Mouse (Mus musculus): ENCODE measurements around the gene Ercc6l2. TPM values are rescaled to one million over a fixed set of nuclear protein-coding genes. Genes with fewer than 3 reads are reported as not detected.

Ercc6l2 gene
- polyA plus RNA-seq, 1 experiment from 2014 or later = 18.0 TPM

DNA sequence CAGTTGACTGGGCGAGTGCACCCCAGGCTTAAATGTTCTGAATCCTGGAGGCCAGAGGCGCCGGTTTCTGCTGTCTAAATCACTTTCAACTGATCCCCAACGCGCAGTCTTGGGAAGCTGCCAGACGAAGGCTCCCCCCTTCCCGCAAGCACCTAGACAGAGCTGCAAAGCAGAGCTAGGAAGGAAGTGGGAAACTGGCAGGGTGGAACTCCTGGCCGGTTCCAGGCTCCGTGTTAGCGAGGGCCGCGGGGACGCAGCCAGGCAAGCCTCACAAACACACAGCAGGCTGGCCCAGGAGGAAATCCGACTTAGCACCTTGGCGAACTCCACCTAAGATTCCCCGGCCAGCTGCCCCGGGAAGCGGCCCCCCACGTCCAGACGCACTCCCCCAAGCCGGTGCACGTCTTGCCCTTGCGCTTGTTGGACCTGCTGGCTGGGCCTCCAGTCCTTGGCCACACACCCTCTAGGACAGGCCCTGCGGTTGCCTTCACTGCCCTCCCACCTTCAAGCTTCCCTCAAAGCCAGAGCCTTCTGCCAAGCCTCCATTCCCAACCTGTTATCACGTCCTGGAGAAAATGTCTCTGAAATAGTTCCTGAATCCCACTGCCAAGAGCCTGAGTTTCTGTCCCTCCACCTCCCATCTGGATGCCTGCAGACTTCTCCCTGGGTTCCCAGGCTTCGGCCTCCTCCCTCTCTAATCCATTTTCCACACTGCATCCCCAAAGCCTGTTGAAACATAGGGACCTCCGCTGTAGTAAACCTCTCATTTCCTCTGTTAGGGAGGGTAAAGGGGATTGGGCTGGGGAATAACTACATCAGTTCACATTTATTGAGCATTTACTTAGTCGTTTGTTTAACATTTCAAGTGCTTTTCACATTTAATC, 86.9 kb downstream of the Ercc6l2 start:
- WGBS = 30% methylated on average over 28 of the region's 28 CpGs
- peak overlapping the region; percentile 61 for H3K4me2 ChIP-seq
- DNase-seq (ENCODE audit: low spot score) (no peak), ATAC-seq (replicated peaks; ENCODE audit: low FRiP score) (0 out of 2 replicates have a peak, but pooled peaks have one; percentile 7)
- H3K36me3 ChIP-seq (ENCODE audit: control insufficient read depth, insufficient read depth, low read length) = no peaks in the 10 kb centered on the region
- 0 out of 2 replicates have a peak overlapping the region, but pooled peaks have one; percentile 14 for H3K9ac ChIP-seq (ENCODE audit: low read depth, low read length)
- H3K9me3 ChIP-seq (ENCODE audit: control insufficient read depth, low read length) = no peaks in the 10 kb centered on the region
- no peak overlapping the region for H3K27ac ChIP-seq (ENCODE audit: low read depth, low read length)
- peaks cover 14% of the 10 kb centered on the region for H3K4me1 ChIP-seq (replicated peaks; ENCODE audit: control insufficient read depth, insufficient read depth, low read length)
- H3K27me3 ChIP-seq (replicated peaks; ENCODE audit: control insufficient read depth, insufficient read depth, low read length) = no peaks in the 10 kb centered on the region; the same call in 1 of the 2 replicates
- H3K4me3 ChIP-seq (ENCODE audit: low read depth, low read length) = peak overlapping the region; percentile 19

DNA sequence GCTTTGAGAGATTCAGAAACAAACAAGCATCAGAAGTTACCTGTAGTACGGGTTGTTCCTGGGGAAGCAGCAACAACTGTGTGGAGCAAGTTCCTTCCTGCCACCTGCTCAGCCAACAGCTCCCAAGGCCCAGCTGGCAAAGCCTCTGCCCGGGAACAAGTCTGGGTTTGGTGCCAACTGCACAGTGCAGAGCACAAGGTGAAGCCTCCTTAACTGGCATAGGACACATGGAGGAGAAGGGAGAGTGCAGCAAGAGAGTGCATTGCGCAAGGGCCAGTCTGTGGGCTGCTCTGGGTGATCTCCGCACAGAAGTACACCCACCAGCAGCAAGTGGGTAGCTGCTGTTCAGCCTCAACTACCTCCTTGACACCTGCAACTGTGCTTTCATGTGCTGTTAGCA, 91.5 kb downstream of the Ercc6l2 start:
- no peak overlapping the region for H3K4me3 ChIP-seq (ENCODE audit: low read depth, low read length)
- H3K9ac ChIP-seq (ENCODE audit: low read depth, low read length) = no peak overlapping the region
- ATAC-seq (replicated peaks; ENCODE audit: low FRiP score) (no peak), DNase-seq (ENCODE audit: low spot score) (no peak)
- H3K27ac ChIP-seq (ENCODE audit: low read depth, low read length) = no peak overlapping the region
- H3K36me3 ChIP-seq (ENCODE audit: control insufficient read depth, insufficient read depth, low read length) = no peaks in the 10 kb centered on the region
- no peaks in the 10 kb centered on the region for H3K9me3 ChIP-seq (ENCODE audit: control insufficient read depth, low read length)
- no peak overlapping the region for H3K4me2 ChIP-seq
- 82% methylated on average over 4 of the region's 4 CpGs for WGBS
- no peaks in the 10 kb centered on the region; the same call in 1 of the 2 replicates for H3K27me3 ChIP-seq (replicated peaks; ENCODE audit: control insufficient read depth, insufficient read depth, low read length)
- H3K4me1 ChIP-seq (replicated peaks; ENCODE audit: control insufficient read depth, insufficient read depth, low read length) = peaks cover 9% of the 10 kb centered on the region

DNA sequence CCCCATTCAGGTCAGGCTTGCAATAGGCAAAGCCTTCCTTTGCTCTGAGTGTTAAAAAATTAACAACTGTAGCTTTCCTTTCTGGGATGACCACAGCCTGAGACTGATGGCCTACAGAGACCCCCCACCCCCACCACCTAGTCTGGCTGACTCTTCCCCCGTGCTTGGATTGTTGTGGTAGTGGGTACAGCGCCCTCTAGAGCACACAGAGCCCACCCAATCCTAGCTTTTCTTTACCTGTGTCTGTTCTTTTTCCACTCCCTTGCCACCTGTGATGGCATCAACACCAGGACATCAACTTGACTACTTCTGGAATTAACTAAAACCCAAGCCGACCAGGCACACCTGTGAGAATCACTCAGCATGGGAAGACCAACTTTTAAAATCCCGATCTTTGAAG, 92.4 kb downstream of the Ercc6l2 start:
- H3K9ac ChIP-seq (ENCODE audit: low read depth, low read length) = no peak overlapping the region
- DNase-seq (ENCODE audit: low spot score) = no peak
- no peak for ATAC-seq (replicated peaks; ENCODE audit: low FRiP score)
- H3K4me3 ChIP-seq (ENCODE audit: low read depth, low read length) = no peak overlapping the region
- peaks cover 2% of the 10 kb centered on the region for H3K4me1 ChIP-seq (replicated peaks; ENCODE audit: control insufficient read depth, insufficient read depth, low read length)
- WGBS = 45% methylated on average over 4 of the region's 4 CpGs
- no peaks in the 10 kb centered on the region for H3K9me3 ChIP-seq (ENCODE audit: control insufficient read depth, low read length)
- no peak overlapping the region for H3K4me2 ChIP-seq
- no peak overlapping the region for H3K27ac ChIP-seq (ENCODE audit: low read depth, low read length)
- H3K27me3 ChIP-seq (replicated peaks; ENCODE audit: control insufficient read depth, insufficient read depth, low read length) = no peaks in the 10 kb centered on the region
- H3K36me3 ChIP-seq (ENCODE audit: control insufficient read depth, insufficient read depth, low read length) = no peaks in the 10 kb centered on the region

DNA sequence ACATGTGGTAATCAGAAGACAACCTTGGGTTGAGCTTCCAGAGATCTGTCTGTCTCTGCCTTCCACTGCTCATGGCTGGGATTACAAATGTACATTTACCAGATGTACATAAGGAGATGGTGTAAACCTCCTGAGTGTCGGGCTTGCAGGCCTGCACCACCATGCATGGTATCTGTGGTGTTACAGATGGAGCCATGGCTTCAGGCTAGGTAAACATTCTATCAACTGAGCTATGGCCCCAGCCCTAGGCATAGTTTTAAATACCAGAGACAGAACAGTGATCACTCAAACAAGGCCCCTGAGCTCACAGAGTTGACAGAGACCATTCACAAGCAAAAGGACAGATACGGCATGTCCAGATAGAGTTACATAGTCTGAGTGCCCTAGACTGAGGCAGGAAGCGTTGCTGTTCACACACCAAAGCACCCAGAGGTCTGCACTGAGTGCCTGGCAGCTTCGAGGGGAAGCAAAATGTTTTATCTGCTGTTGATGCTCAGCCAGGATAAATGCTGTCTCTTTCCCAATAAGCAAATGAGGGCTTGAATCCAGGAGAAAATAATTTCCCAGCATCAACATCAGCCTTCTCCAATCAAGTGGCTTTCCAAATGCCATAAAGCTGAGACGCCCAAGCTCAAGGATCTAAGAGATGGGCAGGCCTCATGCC, 95.2 kb downstream of the Ercc6l2 start:
- no peak overlapping the region for H3K27ac ChIP-seq (ENCODE audit: low read depth, low read length)
- ATAC-seq (replicated peaks; ENCODE audit: low FRiP score) = no peak
- no peaks in the 10 kb centered on the region for H3K36me3 ChIP-seq (ENCODE audit: control insufficient read depth, insufficient read depth, low read length)
- no peaks in the 10 kb centered on the region for H3K9me3 ChIP-seq (ENCODE audit: control insufficient read depth, low read length)
- H3K9ac ChIP-seq (ENCODE audit: low read depth, low read length) = no peak overlapping the region
- H3K4me1 ChIP-seq (replicated peaks; ENCODE audit: control insufficient read depth, insufficient read depth, low read length) = no peaks in the 10 kb centered on the region; the same call in none of the 2 replicates
- H3K4me3 ChIP-seq (ENCODE audit: low read depth, low read length) = no peak overlapping the region
- no peak overlapping the region for H3K4me2 ChIP-seq
- 50% methylated on average over 5 of the region's 5 CpGs for WGBS
- DNase-seq (ENCODE audit: low spot score) = no peak
- no peaks in the 10 kb centered on the region for H3K27me3 ChIP-seq (replicated peaks; ENCODE audit: control insufficient read depth, insufficient read depth, low read length)

GRCm38 (mm10) chr13:63911617-63912016, 96.6 kb downstream of the Ercc6l2 start:
- 50% methylated on average over 3 of the region's 3 CpGs for WGBS
- ATAC-seq (replicated peaks; ENCODE audit: low FRiP score) = no peak
- no peaks in the 10 kb centered on the region for H3K27me3 ChIP-seq (replicated peaks; ENCODE audit: control insufficient read depth, insufficient read depth, low read length)
- no peak for DNase-seq (ENCODE audit: low spot score)
- no peak overlapping the region for H3K4me3 ChIP-seq (ENCODE audit: low read depth, low read length)
- H3K4me1 ChIP-seq (replicated peaks; ENCODE audit: control insufficient read depth, insufficient read depth, low read length) = peaks cover 11% of the 10 kb centered on the region
- no peak overlapping the region for H3K27ac ChIP-seq (ENCODE audit: low read depth, low read length)
- H3K4me2 ChIP-seq = no peak overlapping the region
- no peaks in the 10 kb centered on the region for H3K9me3 ChIP-seq (ENCODE audit: control insufficient read depth, low read length)
- H3K9ac ChIP-seq (ENCODE audit: low read depth, low read length) = no peak overlapping the region
- H3K36me3 ChIP-seq (ENCODE audit: control insufficient read depth, insufficient read depth, low read length) = no peaks in the 10 kb centered on the region

DNA sequence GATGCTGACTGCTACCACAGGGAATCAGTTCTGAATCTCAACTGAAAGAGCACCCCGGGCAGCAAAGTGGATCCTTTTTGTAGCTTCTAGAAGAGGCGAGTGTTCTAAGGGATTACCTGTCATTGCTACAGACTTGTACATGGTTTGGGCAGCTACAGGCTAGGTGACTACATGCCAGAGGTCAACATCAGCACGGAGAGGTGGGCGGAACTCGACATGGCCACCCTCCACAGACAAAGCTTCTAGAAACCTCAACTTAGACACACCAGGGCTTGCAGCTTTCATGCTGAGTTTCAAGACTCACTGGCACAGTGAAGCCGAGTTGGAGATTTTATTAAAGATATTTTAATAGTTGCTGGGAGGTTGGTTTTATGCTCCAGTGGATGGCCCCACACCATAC, 98.1 kb downstream of the Ercc6l2 start:
- WGBS = 75% methylated on average over 6 of the region's 6 CpGs
- H3K36me3 ChIP-seq (ENCODE audit: control insufficient read depth, insufficient read depth, low read length) = no peaks in the 10 kb centered on the region
- no peaks in the 10 kb centered on the region for H3K27me3 ChIP-seq (replicated peaks; ENCODE audit: control insufficient read depth, insufficient read depth, low read length)
- DNase-seq (ENCODE audit: low spot score) (no peak), ATAC-seq (replicated peaks; ENCODE audit: low FRiP score) (no peak)
- no peak overlapping the region for H3K4me2 ChIP-seq
- H3K9me3 ChIP-seq (ENCODE audit: control insufficient read depth, low read length) = no peaks in the 10 kb centered on the region
- peaks cover 14% of the 10 kb centered on the region for H3K4me1 ChIP-seq (replicated peaks; ENCODE audit: control insufficient read depth, insufficient read depth, low read length)
- H3K27ac ChIP-seq (ENCODE audit: low read depth, low read length) = no peak overlapping the region
- no peak overlapping the region for H3K9ac ChIP-seq (ENCODE audit: low read depth, low read length)
- H3K4me3 ChIP-seq (ENCODE audit: low read depth, low read length) = no peak overlapping the region

GRCm38 (mm10) chr13:63915176-63915575, 100.1 kb downstream of the Ercc6l2 start:
- H3K9me3 ChIP-seq (ENCODE audit: control insufficient read depth, low read length) = no peaks in the 10 kb centered on the region
- no peak overlapping the region for H3K4me2 ChIP-seq
- H3K4me3 ChIP-seq (ENCODE audit: low read depth, low read length) = no peak overlapping the region
- H3K27me3 ChIP-seq (replicated peaks; ENCODE audit: control insufficient read depth, insufficient read depth, low read length) = no peaks in the 10 kb centered on the region
- H3K27ac ChIP-seq (ENCODE audit: low read depth, low read length) = peak overlapping the region; percentile 53; the same call in 1 of the 2 replicates
- WGBS = 56% methylated on average over 3 of the region's 3 CpGs
- H3K9ac ChIP-seq (ENCODE audit: low read depth, low read length) = no peak overlapping the region
- H3K36me3 ChIP-seq (ENCODE audit: control insufficient read depth, insufficient read depth, low read length) = no peaks in the 10 kb centered on the region
- peaks cover 24% of the 10 kb centered on the region for H3K4me1 ChIP-seq (replicated peaks; ENCODE audit: control insufficient read depth, insufficient read depth, low read length)
- DNase-seq (ENCODE audit: low spot score) (no peak), ATAC-seq (replicated peaks; ENCODE audit: low FRiP score) (no peak)

GRCm38 (mm10) chr13:63915684-63916083, 100.6 kb downstream of the Ercc6l2 start:
- no peaks in the 10 kb centered on the region for H3K27me3 ChIP-seq (replicated peaks; ENCODE audit: control insufficient read depth, insufficient read depth, low read length)
- H3K9ac ChIP-seq (ENCODE audit: low read depth, low read length) = no peak overlapping the region
- DNase-seq (ENCODE audit: low spot score) = no peak
- ATAC-seq (replicated peaks; ENCODE audit: low FRiP score) = peak; percentile 57; the same call in 1 of the 2 replicates
- peak overlapping the region; percentile 73 for H3K27ac ChIP-seq (ENCODE audit: low read depth, low read length)
- H3K4me1 ChIP-seq (replicated peaks; ENCODE audit: control insufficient read depth, insufficient read depth, low read length) = peaks cover 24% of the 10 kb centered on the region
- no peak overlapping the region for H3K4me3 ChIP-seq (ENCODE audit: low read depth, low read length)
- H3K36me3 ChIP-seq (ENCODE audit: control insufficient read depth, insufficient read depth, low read length) = no peaks in the 10 kb centered on the region
- no peak overlapping the region for H3K4me2 ChIP-seq
- no peaks in the 10 kb centered on the region for H3K9me3 ChIP-seq (ENCODE audit: control insufficient read depth, low read length)
- WGBS = 51% methylated on average over 1 of the region's 1 CpGs
